Comparison of ENCODE assay signal across 14 mouse cellular contexts in the genomic region with DNA sequence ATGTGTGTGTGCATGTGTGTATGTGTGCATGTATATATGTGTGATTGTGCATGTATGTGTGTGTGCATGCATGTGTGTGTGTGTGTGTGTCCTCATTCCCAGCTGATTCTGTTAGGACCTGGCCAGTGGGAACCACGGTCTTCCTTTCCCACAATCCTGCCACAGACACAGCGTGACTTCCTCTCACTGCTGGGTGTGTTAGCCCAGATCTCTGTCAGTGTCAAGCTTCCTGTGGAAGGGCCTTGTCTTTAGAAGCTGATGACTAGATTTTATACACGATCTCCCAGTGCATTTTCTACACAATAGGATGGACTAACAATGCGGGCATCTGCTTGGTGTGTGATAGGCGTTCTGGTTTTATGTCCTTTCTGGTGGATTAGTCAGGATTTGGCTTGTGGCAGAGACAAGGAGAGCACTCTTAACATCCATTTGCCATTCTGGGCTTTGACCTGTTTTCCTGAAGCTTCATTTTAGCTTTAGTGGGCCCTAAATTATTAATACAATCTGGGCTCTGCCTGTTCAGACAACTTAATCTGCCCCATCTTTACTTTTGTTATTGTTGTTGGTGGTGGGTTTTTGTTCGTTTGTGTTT.
DNase-seq lines count a peak whose midpoint lies in the region; ATAC-seq and TF ChIP-seq lines count a peak whose summit lies in the region.
"Had no signal": no experiment of that assay in that cellular context is flagged by ENCODE, and none has a peak within 500 bp of the region (broad histone marks: within the 10 kb centered on the region; RNA-seq: fewer than 3 reads in every experiment).

No protein-coding gene starts in this region.

- no peak for DNase-seq in forebrain, embryonic 14.5 days (ENCODE audit: low spot score)
- DNase-seq in brain, embryonic 14.5 days (ENCODE audit: low read depth), result peak; percentile 49
- no peak for DNase-seq in midbrain, postnatal 0 days (ENCODE audit: low spot score)
- DNase-seq in layer of hippocampus, adult 18-20 months (ENCODE audit: low spot score in 2 of 2), result no peak
- DNase-seq in urinary bladder, postnatal 10 days (ENCODE audit: low spot score), result no peak
- no peak for DNase-seq in kidney, adult 18-20 months
- DNase-seq: heart, postnatal 4 days; kidney, postnatal 10 days; thymus, postnatal 36 days had no signal

- H3K4me1 ChIP-seq in forebrain, embryonic 12.5 days, result peaks cover 37% of the 10 kb centered on the region
- H3K4me1 ChIP-seq in forebrain, embryonic 14.5 days (ENCODE audit: control insufficient read depth, insufficient read depth, low read length), result peaks cover 31% of the 10 kb centered on the region
- peaks cover 80% of the 10 kb centered on the region for H3K4me1 ChIP-seq in hindbrain, embryonic 13.5 days (replicated peaks)
- H3K4me1 ChIP-seq in midbrain, postnatal 0 days (ENCODE audit: insufficient read depth, low read length), result peaks cover 20% of the 10 kb centered on the region

- H3K9me3 ChIP-seq in forebrain, embryonic 12.5 days, result no peaks in the 10 kb centered on the region
- H3K9me3 ChIP-seq in forebrain, embryonic 14.5 days (replicated peaks; ENCODE audit: control insufficient read depth, low read length), result no peaks in the 10 kb centered on the region
- H3K9me3 ChIP-seq in hindbrain, embryonic 13.5 days, result no peaks in the 10 kb centered on the region
- no peaks in the 10 kb centered on the region for H3K9me3 ChIP-seq in midbrain, postnatal 0 days (ENCODE audit: low read length)
- H3K9me3 ChIP-seq: limb, embryonic 13.5 days; lung, embryonic 15.5 days had no signal

- 60% methylated on average over 6 of the region's 6 CpGs for WGBS in forebrain, embryonic 12.5 days
- 66% methylated on average over 6 of the region's 6 CpGs for WGBS in forebrain, embryonic 14.5 days
- 34% methylated on average over 6 of the region's 6 CpGs for WGBS in hindbrain, embryonic 13.5 days
- 23% methylated on average over 6 of the region's 6 CpGs for WGBS in midbrain, postnatal 0 days

- H3K27me3 ChIP-seq in forebrain, embryonic 12.5 days, result no peaks in the 10 kb centered on the region
- H3K27me3 ChIP-seq in forebrain, embryonic 14.5 days (replicated peaks; ENCODE audit: control insufficient read depth, insufficient read depth, low read length), result no peaks in the 10 kb centered on the region
- no peaks in the 10 kb centered on the region for H3K27me3 ChIP-seq in hindbrain, embryonic 13.5 days
- no peaks in the 10 kb centered on the region for H3K27me3 ChIP-seq in midbrain, postnatal 0 days (ENCODE audit: insufficient read depth, low read length)
- H3K27me3 ChIP-seq: limb, embryonic 13.5 days; lung, embryonic 15.5 days had no signal

- TF ChIP-seq POLR2A in brain, embryonic 14.5 days (IDR thresholded peaks at IDR 0.05; ENCODE audit: borderline replicate concordance, extremely low read depth, insufficient read depth, insufficient read length, poor library complexity, severe bottlenecking), result no peak

- peak; percentile 33; the same call in 1 of the 2 replicates for ATAC-seq in forebrain, embryonic 12.5 days (ENCODE audit: low FRiP score)
- ATAC-seq in forebrain, embryonic 14.5 days, result no peak
- peak; percentile 29; the same call in 1 of the 2 replicates for ATAC-seq in hindbrain, embryonic 13.5 days (ENCODE audit: low FRiP score)
- 0 out of 2 replicates have a peak, but pooled peaks have one; percentile 20 for ATAC-seq in midbrain, postnatal 0 days (ENCODE audit: low FRiP score)

- peak overlapping the region; percentile 7; the same call in 1 of the 2 replicates for H3K9ac ChIP-seq in forebrain, embryonic 12.5 days
- no peak overlapping the region for H3K9ac ChIP-seq in forebrain, embryonic 14.5 days (ENCODE audit: low read length)
- H3K9ac ChIP-seq in hindbrain, embryonic 13.5 days, result 0 out of 2 replicates have a peak overlapping the region, but pooled peaks have one; percentile 36
- no peak overlapping the region for H3K9ac ChIP-seq in midbrain, postnatal 0 days (replicated peaks; ENCODE audit: low read length, poor library complexity, severe bottlenecking)
- H3K9ac ChIP-seq: limb, embryonic 13.5 days; lung, embryonic 15.5 days had no signal

- no peak for TF ChIP-seq CTCF in brain, embryonic 14.5 days (IDR thresholded peaks at IDR 0.05; ENCODE audit: borderline replicate concordance, extremely low read depth, insufficient read depth, insufficient read length)
- no peak for TF ChIP-seq CTCF in midbrain, postnatal 0 days (IDR thresholded peaks at IDR 0.05)

- H3K4me2 ChIP-seq in forebrain, embryonic 12.5 days, result no peak overlapping the region
- no peak overlapping the region for H3K4me2 ChIP-seq in forebrain, embryonic 14.5 days (ENCODE audit: low read length)
- peak overlapping the region; percentile 39 for H3K4me2 ChIP-seq in hindbrain, embryonic 13.5 days
- H3K4me2 ChIP-seq in midbrain, postnatal 0 days (ENCODE audit: low read depth, low read length, poor library complexity, severe bottlenecking), result no peak overlapping the region
- H3K4me2 ChIP-seq: lung, embryonic 15.5 days had no signal

- H3K27ac ChIP-seq in forebrain, embryonic 12.5 days, result peak overlapping the region; percentile 32; the same call in 1 of the 2 replicates
- no peak overlapping the region for H3K27ac ChIP-seq in forebrain, embryonic 14.5 days (ENCODE audit: low read depth, low read length)
- H3K27ac ChIP-seq in hindbrain, embryonic 13.5 days, result peak overlapping the region; percentile 91
- peak overlapping the region; percentile 32; the same call in 1 of the 2 replicates for H3K27ac ChIP-seq in midbrain, postnatal 0 days (ENCODE audit: low read depth, low read length)
- H3K27ac ChIP-seq: limb, embryonic 13.5 days; lung, embryonic 15.5 days had no signal

- H3K4me3 ChIP-seq in forebrain, embryonic 12.5 days (replicated peaks), result no peak overlapping the region
- no peak overlapping the region for H3K4me3 ChIP-seq in forebrain, embryonic 14.5 days (ENCODE audit: low read depth, low read length)
- no peak overlapping the region for H3K4me3 ChIP-seq in hindbrain, embryonic 13.5 days
- H3K4me3 ChIP-seq in midbrain, postnatal 0 days (ENCODE audit: low read depth, low read length), result no peak overlapping the region
- H3K4me3 ChIP-seq: limb, embryonic 13.5 days; lung, embryonic 15.5 days; myocyte had no signal

- H3K36me3 ChIP-seq in forebrain, embryonic 12.5 days (replicated peaks), result no peaks in the 10 kb centered on the region
- H3K36me3 ChIP-seq in forebrain, embryonic 14.5 days (ENCODE audit: control insufficient read depth, insufficient read depth, low read length), result no peaks in the 10 kb centered on the region
- no peaks in the 10 kb centered on the region for H3K36me3 ChIP-seq in hindbrain, embryonic 13.5 days
- no peaks in the 10 kb centered on the region for H3K36me3 ChIP-seq in midbrain, postnatal 0 days (ENCODE audit: insufficient read depth, low read length)
- H3K36me3 ChIP-seq: limb, embryonic 13.5 days; lung, embryonic 15.5 days had no signal

Comparison
In these comparisons a context has a peak if more than half of its experiments do, and no peak if none do; other contexts are left out.
1. H3K9ac ChIP-seq: peak in forebrain, embryonic 12.5 days (single experiment) and hindbrain, embryonic 13.5 days (single experiment); none in forebrain, embryonic 14.5 days (single experiment) and midbrain, postnatal 0 days (single experiment).